Mouse (Mus musculus) liver, postnatal 0 days (tissue): ENCODE measurements around the gene Polr2l. TPM values are rescaled to one million over a fixed set of nuclear protein-coding genes. Genes with fewer than 3 reads are reported as not detected.

Experiments used
- ATAC-seq: fragments of 200-750 bp; cut with Nextera tagmentation; 2 replicates; pipeline ENCODE4 v1.8.0; 2017; ENCODE audit warnings: mild to moderate bottlenecking, moderate library complexity
- DNase-seq: peaks from one replicate; pipeline ENCODE4 v3.0.0-alpha.2; 2016
- H3K27ac ChIP-seq: fragments of 300-500 bp; sonication (generic); 2 replicates; pipeline ENCODE4 v1.5.1; 2014; ENCODE audit warnings: antibody characterized with exemption, moderate library complexity, mild to moderate bottlenecking, low read depth
- H3K27me3 ChIP-seq: fragments of 300-500 bp; sonication (generic); 2 replicates; pipeline ENCODE4 v1.6.1; 2014; ENCODE audit warnings: low read length, control low read depth, mixed read lengths; ENCODE audit not compliant: insufficient read depth
- H3K36me3 ChIP-seq: fragments of 300-500 bp; sonication (generic); replicated peaks from 2 replicates; pipeline ENCODE4 v1.6.1; 2014; ENCODE audit warnings: mild to moderate bottlenecking, control low read depth, low read length, moderate library complexity, mixed read lengths; ENCODE audit not compliant: insufficient read depth
- H3K4me1 ChIP-seq: fragments of 300-500 bp; sonication (generic); 2 replicates; pipeline ENCODE4 v1.6.1; 2014; ENCODE audit warnings: antibody characterized with exemption, mild to moderate bottlenecking, control low read depth; ENCODE audit not compliant: insufficient read depth
- H3K4me2 ChIP-seq: fragments of 300-500 bp; sonication (generic); 2 replicates; pipeline ENCODE4 v1.6.1; 2014; ENCODE audit warnings: low read depth, mild to moderate bottlenecking, low read length, moderate library complexity, mixed read lengths
- H3K4me3 ChIP-seq: fragments of 300-500 bp; sonication (generic); 2 replicates; pipeline ENCODE4 v1.5.1; 2014; ENCODE audit warnings: low read depth, low read length
- H3K9ac ChIP-seq: fragments of 300-500 bp; sonication (generic); replicated peaks from 2 replicates; pipeline ENCODE4 v1.6.1; 2014; ENCODE audit warnings: mild to moderate bottlenecking, moderate library complexity
- H3K9me3 ChIP-seq: fragments of 300-500 bp; sonication (generic); 2 replicates; pipeline ENCODE4 v1.6.1; 2016; ENCODE audit warnings: mild to moderate bottlenecking, control low read depth, low read length, mixed read lengths
- CTCF ChIP-seq: sonication (generic); IDR thresholded peaks from 2 replicates; pipeline ENCODE4 v1.5.1; 2016; ENCODE audit warnings: antibody characterized with exemption, low read depth
- EP300 ChIP-seq: IDR thresholded peaks from 2 replicates; pipeline ENCODE4 v1.6.1; 2016; ENCODE audit warnings: antibody characterized with exemption, low read depth, mild to moderate bottlenecking
- WGBS: fragments of 180-500 bp; shearing (Covaris S2); extraction: QIAGEN DNeasy Blood & Tissue Kit; methylation state at CpG from one replicate; pipeline ENCODE4 v1.1.7; 2014; ENCODE audit not compliant: insufficient replicate concordance; 5-methylcytosine and 5-hydroxymethylcytosine counted together
- polyA plus RNA-seq: library from polyadenylated mRNA; unstranded; fragments of >200 nt; fragmentation: Nextera tagmentation; extraction: Ambion mirVana; gene quantifications from 2 replicates; pipeline ENCODE4 v1.2.1, GENCODE M21; 2015

The Polr2l gene
- polyA plus RNA-seq, 1 experiment from 2014 or later = 45.1 TPM

GRCm38 (mm10) chr7:141438201-141438968 is 36.5 kb downstream of the Polr2l start:
- Histone ChIP-seq H3K4me1 (peaks cover 56% of the 10 kb centered on the region), H3K36me3 (peaks cover 32% of the 10 kb centered on the region), H3K27ac (no peak overlapping the region), H3K27me3 (no peaks in the 10 kb centered on the region), H3K9ac (no peak overlapping the region; the same call in 1 of the 2 replicates), H3K4me2 (no peak overlapping the region), H3K9me3 (no peaks in the 10 kb centered on the region), H3K4me3 (no peak overlapping the region)
- WGBS = 90% methylated on average over 12 of the region's 12 CpGs
- no peak for TF ChIP-seq EP300
- TF ChIP-seq CTCF = no peak
- DNase-seq = no peak
- no peak for ATAC-seq

- Histone ChIP-seq H3K9me3 (no peaks in the 10 kb centered on the region), H3K27me3 (no peaks in the 10 kb centered on the region), H3K4me1 (peaks cover 50% of the 10 kb centered on the region), H3K27ac (peak within 1 kb of the TSS; percentile 86), H3K36me3 (peaks cover 36% of the 10 kb centered on the region), H3K4me3 (peak within 1 kb of the TSS; percentile 82), H3K4me2 (peak within 1 kb of the TSS; percentile 93), H3K9ac (peak within 1 kb of the TSS; percentile 78)
- TF ChIP-seq EP300 (no peak; the same call in 1 of the 2 replicates), CTCF (peak; percentile 87)
- WGBS = 8% methylated on average over 47 of the region's 53 CpGs
- ATAC-seq (peak; percentile 81), DNase-seq (peak; percentile 89)
Measured at GRCm38 (mm10) chr7:141437178-141438120, 37.5 kb downstream of the Polr2l start, which contains the start of gene Slc25a22. TSS of gene Slc25a22 (minus strand) at chr7:141437892.

- Histone ChIP-seq H3K4me3 (peak overlapping the region; percentile 82), H3K36me3 (peaks cover 44% of the 10 kb centered on the region), H3K27me3 (no peaks in the 10 kb centered on the region), H3K9ac (peak overlapping the region; percentile 78; the same call in 1 of the 2 replicates), H3K4me2 (peak overlapping the region; percentile 93), H3K4me1 (peaks cover 48% of the 10 kb centered on the region), H3K27ac (peak overlapping the region; percentile 86), H3K9me3 (no peaks in the 10 kb centered on the region)
- WGBS = 39% methylated on average over 2 of the region's 2 CpGs
- TF ChIP-seq CTCF (no peak), EP300 (no peak)
- ATAC-seq = no peak
- no peak for DNase-seq
Measured at GRCm38 (mm10) chr7:141436523-141436892, 38.4 kb downstream of the Polr2l start.

- 67% methylated on average over 9 of the region's 9 CpGs for WGBS
- Histone ChIP-seq H3K4me1 (peaks cover 47% of the 10 kb centered on the region), H3K27ac (peak overlapping the region; percentile 86), H3K9me3 (no peaks in the 10 kb centered on the region), H3K36me3 (peaks cover 44% of the 10 kb centered on the region), H3K4me2 (peak overlapping the region; percentile 93), H3K27me3 (no peaks in the 10 kb centered on the region), H3K4me3 (peak overlapping the region; percentile 82; the same call in 1 of the 2 replicates), H3K9ac (peak overlapping the region; percentile 62)
- DNase-seq = peak; percentile 22
- TF ChIP-seq CTCF = no peak
- no peak for TF ChIP-seq EP300
- no peak for ATAC-seq
Measured at GRCm38 (mm10) chr7:141435856-141436522, 38.9 kb downstream of the Polr2l start.

GRCm38 (mm10) chr7:141435129-141435855 is 39.6 kb downstream of the Polr2l start:
- H3K4me1 ChIP-seq = peaks cover 40% of the 10 kb centered on the region
- peaks cover 46% of the 10 kb centered on the region for H3K36me3 ChIP-seq
- peak overlapping the region; percentile 62 for H3K9ac ChIP-seq
- no peaks in the 10 kb centered on the region for H3K9me3 ChIP-seq
- H3K4me3 ChIP-seq = peak overlapping the region; percentile 57
- H3K4me2 ChIP-seq = peak overlapping the region; percentile 93
- ATAC-seq (peak; percentile 56), DNase-seq (peak; percentile 88)
- H3K27ac ChIP-seq = peak overlapping the region; percentile 86
- 2% methylated on average over 17 of the region's 17 CpGs for WGBS
- H3K27me3 ChIP-seq = no peaks in the 10 kb centered on the region
- TF ChIP-seq EP300 (no peak), CTCF (peak; percentile 6; the same call in 1 of the 2 replicates)
